Mouse (Mus musculus): ENCODE data around the gene Zfp52. TPM values are rescaled to one million over a fixed set of nuclear protein-coding genes. Genes with fewer than 3 reads are reported as not detected.
A peak's percentile ranks its signal among the peaks of the same experiment; 100 is the strongest.

The Zfp52 gene
- total RNA-seq, 2 experiments from 2014 or later, result 28.1 to 30.6 TPM

DNA sequence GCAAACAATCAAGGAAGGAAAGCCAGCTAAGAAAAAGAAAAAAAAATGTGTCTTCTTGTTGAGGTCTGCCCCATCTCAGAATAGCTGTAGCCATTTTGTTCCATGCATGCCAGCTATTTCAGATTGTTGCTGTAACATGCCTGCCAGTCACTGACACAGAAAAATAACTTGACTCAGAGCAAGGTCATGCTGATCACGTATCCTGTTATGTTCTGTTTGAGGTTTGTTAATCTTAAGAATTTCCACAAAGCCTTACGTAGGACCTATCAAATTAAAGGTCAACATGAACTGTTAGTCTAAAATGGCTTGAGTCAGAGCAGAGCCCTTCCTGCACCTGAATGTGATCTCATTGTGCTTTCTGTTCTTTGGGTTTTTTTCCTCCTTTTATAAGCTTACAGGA lies 1.3 kb downstream of the Zfp52 start:
- no peak for DNase-seq (ENCODE audit: low spot score in 2 of 2)

DNA sequence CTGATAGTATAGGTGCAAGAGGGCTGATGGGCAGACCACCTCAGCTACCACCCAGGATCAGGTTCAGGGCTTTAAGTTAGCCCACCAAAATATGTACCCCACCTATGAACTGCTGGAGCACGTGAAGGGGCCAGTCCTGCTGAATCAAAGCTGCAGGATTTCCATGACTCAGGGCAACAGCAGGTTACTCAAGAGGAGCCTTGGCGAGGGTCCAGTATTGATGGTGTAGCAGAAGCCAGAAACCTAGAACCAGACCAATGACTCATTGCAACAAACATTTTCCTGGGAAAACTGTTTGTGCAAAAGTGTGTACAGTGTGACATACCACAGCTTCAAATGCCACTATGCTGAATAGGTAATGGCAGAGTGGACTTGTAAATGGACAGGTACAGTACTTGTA lies 22.5 kb downstream of the Zfp52 start:
- no peak for DNase-seq (ENCODE audit: low spot score in 2 of 2)

DNA sequence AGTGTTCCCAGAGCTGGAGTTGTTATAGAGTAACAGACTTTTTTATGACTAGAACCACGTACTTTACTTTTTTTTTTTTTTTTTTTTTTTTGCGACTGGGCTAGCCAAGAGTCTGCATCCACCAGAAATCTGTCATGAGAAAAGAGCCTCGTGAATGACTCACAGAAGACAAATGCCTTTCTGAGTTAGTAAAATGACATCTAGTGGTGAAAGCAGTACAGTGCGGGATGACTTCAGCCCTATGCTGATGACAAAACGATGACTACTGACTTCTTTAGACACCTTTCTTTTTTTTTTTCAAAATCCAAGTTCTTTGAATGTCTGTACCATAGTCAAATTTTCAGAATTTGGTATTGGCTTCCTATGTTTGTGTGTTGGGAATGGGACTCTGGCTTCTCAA lies 30.9 kb downstream of the Zfp52 start:
- DNase-seq (ENCODE audit: low spot score in 2 of 2), result no peak

DNA sequence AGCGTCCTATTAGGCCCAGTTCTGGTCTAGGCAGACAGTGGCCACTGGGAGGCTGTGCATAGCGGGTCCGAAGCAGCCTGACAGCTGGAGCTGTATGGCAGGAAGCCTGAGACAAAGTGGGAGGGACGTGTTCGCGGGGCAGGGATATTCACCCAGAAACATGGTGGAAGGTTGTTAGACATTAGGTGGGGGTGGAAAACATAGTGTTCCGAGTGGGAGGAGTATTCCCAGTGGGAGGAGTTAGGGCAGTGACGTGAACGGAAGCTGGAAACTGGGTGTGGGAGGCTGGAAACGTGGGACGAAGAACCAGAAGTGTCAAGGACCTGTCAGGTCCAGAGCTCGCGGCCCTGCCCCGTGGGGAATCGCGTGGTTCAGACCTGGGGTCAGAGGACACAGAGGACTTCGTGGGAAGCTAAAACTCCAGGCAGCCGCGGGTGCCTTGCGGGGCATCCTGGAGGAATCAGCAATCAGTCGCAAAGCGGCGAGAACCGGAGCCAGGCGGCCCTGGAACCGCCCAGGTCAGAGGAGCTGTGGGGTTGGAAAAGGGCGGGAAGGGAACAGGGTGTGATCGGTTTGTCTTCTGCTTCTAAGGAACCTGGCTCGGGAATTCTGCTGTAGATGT lies 31.5 kb downstream of the Zfp52 start, which contains the start of gene Zfp948:
TSS of gene Zfp948 (plus strand) at position 281 of the 622 bp plus-strand sequence.
- DNase-seq (ENCODE audit: low spot score in 2 of 2), result peak; percentile 43 to 64

DNA sequence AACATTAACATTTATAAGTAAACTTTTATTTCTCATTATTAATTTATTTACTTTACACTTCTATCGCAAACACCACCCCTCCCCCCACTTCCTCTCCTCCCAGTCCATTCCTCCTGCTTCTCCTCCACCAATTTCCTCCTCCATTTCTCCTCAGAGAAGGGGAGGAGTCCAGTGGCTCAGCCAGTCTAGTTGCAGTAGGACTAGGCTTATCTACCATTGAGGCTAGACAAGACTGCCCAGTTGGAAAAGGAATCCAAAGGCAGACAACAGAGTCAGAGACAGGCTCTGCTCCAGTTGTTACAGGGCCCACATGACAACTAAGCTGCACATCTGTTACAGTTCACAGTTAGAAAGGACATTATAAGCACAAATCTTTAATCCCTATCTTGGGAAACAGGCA lies 32.4 kb downstream of the Zfp52 start:
- DNase-seq (ENCODE audit: low spot score in 2 of 2), result no peak

DNA sequence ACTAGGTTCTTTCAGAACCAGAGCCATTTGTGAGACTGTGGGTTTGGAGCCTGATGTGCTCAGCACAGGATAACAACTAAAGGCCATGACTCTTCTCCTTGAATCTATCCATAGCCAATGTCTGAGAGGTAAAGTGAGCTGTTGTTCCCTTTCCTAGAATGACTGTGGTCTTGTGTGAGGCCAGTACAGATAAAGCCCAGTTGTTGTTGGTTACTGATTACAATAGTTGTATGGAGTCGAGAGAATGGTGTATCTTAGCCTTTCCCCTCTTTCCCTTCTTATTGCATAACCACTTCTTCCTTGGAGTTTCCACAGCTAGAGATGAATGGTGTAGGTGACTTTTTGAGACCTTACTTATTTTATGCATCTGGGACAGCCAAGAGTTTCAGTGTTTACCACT lies 43.7 kb downstream of the Zfp52 start:
- no peak for DNase-seq (ENCODE audit: low spot score in 2 of 2)

DNA sequence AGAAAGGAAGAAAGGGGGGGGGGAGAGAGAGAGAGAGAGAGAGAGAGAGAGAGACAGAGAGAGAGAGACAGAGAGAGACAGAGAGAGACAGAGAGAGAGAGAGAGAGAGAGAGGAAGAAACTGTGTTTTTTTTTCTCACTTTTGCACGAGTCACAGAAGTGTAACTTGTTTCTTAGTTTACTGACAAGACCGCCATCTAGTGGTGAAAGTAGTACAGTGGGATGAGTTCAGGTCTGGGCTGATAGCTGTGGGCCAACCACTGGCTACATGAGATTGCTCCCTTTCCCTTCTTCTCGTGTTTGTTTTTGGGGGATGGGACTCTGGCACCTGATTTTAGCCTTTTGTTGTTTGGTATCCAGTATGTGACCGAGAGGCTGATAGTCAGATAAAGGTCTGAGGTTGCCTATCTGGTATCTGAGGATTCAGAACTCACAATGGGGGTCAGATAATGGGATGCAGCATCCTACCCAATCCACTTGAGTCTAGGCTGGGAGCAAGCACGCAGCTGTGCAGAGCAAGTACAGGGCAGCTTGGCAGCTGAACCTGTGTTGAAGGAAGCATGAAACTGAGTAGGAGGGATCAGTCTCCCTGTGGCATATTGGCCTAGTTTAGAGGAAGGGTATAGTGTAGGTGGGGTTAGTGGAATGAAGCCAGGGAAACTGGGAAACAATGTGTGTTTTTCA lies 44.3 kb downstream of the Zfp52 start:
- DNase-seq (ENCODE audit: low spot score in 2 of 2), result no peak

DNA sequence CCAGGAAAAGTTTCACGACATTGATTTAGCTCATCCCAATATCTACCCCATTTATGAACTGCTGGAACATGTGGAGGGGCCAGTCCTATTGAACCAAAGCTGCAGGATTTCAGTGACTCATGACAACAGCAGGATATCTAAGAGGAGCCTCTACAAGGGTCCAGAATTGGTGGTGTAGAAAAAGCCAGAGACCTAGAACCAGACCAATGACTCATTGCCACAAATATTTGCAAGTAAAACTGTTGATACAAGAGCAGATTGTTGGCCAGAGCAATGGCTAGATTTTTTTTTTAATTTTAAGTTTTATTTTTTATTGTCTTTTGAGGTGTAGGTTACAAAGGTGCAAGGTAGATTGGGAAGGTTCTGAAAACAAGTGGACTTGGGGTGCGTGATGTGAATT lies 50.2 kb downstream of the Zfp52 start:
- no peak for DNase-seq (ENCODE audit: low spot score in 2 of 2)

Other genes with a start within 250 kb of the Zfp52 start
- gene Vmn1r237, start 223.7 kb upstream of the Zfp52 start, total RNA-seq (2021), result not detected
- gene Zfp677, start 151.8 kb upstream of the Zfp52 start, total RNA-seq (2021), result 1 to 10 TPM; 5.0 to 5.2 TPM
- 1 to 10 TPM; 2.7 to 3.0 TPM for gene Zfp54, start 112.3 kb upstream of the Zfp52 start, total RNA-seq (2021)
- gene Zfp51, start 85.2 kb upstream of the Zfp52 start, total RNA-seq (2021), result 10 to 100 TPM in 1 of 2 experiments, 1 to 10 TPM in 1; 8.8 to 10.2 TPM
- gene Zfp53, start 46.5 kb upstream of the Zfp52 start, total RNA-seq (2021), result 1 to 10 TPM; 6.9 to 7.5 TPM
- gene Zfp948, start 31.5 kb downstream of the Zfp52 start, total RNA-seq (2021), result 10 to 100 TPM; 13.7 to 15.5 TPM
- gene Zfp983, start 115.1 kb downstream of the Zfp52 start, total RNA-seq (2021), result 1 to 10 TPM; 6.5 to 7.3 TPM
- 1 to 10 TPM; 4.1 to 5.8 TPM for gene Gm10226, start 156.3 kb downstream of the Zfp52 start, total RNA-seq (2021)
- 10 to 100 TPM; 10.5 to 10.8 TPM for gene Zfp760, start 172.2 kb downstream of the Zfp52 start, total RNA-seq (2021)
- gene Zfp229, start 195.3 kb downstream of the Zfp52 start, total RNA-seq (2021), result 10 to 100 TPM; 10.9 to 13.4 TPM